Mouse (Mus musculus): ENCODE measurements around the gene Gpbar1. TPM values are rescaled to one million over a fixed set of nuclear protein-coding genes. Genes with fewer than 3 reads are reported as not detected.

Gpbar1 gene
- polyA plus RNA-seq, 1 experiment, result 1.3 TPM

GRCm38 (mm10) chr1:74249331-74249980, 28.9 kb upstream of the Gpbar1 start:
- H3K27me3 ChIP-seq (ENCODE audit: control insufficient read depth, insufficient read depth, low read length), result no peaks in the 10 kb centered on the region
- WGBS, result 30% methylated on average over 5 of the region's 5 CpGs
- peaks cover 13% of the 10 kb centered on the region for H3K4me1 ChIP-seq (replicated peaks; ENCODE audit: control insufficient read depth, insufficient read depth, low read length)
- TF ChIP-seq CTCF (IDR thresholded peaks at IDR 0.05; ENCODE audit: borderline replicate concordance, control insufficient read depth, extremely low read depth, insufficient read depth, low read length, poor library complexity), result no peak
- TF ChIP-seq POLR2A (IDR thresholded peaks at IDR 0.05; ENCODE audit: control insufficient read depth, extremely low read depth, insufficient read depth, low read length, poor library complexity), result no peak
- DNase-seq, result peak; percentile 20
- peak overlapping the region; percentile 58 for H3K27ac ChIP-seq (ENCODE audit: control insufficient read depth, insufficient read depth, low read length)
- H3K36me3 ChIP-seq (ENCODE audit: control insufficient read depth, insufficient read depth, low read length), result peaks cover 68% of the 10 kb centered on the region
- H3K4me3 ChIP-seq (ENCODE audit: control insufficient read depth, insufficient read depth, low read length), result no peak overlapping the region

GRCm38 (mm10) chr1:74250096-74250495, 28.3 kb upstream of the Gpbar1 start:
- Histone ChIP-seq H3K4me1 (replicated peaks; ENCODE audit: control insufficient read depth, insufficient read depth, low read length) (peaks cover 13% of the 10 kb centered on the region), H3K36me3 (ENCODE audit: control insufficient read depth, insufficient read depth, low read length) (peaks cover 75% of the 10 kb centered on the region), H3K27me3 (ENCODE audit: control insufficient read depth, insufficient read depth, low read length) (no peaks in the 10 kb centered on the region), H3K27ac (ENCODE audit: control insufficient read depth, insufficient read depth, low read length) (no peak overlapping the region), H3K4me3 (ENCODE audit: control insufficient read depth, insufficient read depth, low read length) (no peak overlapping the region)
- WGBS, result 65% methylated on average over 4 of the region's 4 CpGs
- no peak for DNase-seq
- TF ChIP-seq CTCF (IDR thresholded peaks at IDR 0.05; ENCODE audit: borderline replicate concordance, control insufficient read depth, extremely low read depth, insufficient read depth, low read length, poor library complexity) (no peak), POLR2A (IDR thresholded peaks at IDR 0.05; ENCODE audit: control insufficient read depth, extremely low read depth, insufficient read depth, low read length, poor library complexity) (no peak)

- H3K4me3 ChIP-seq (ENCODE audit: control insufficient read depth, insufficient read depth, low read length), result no peak overlapping the region
- 0 out of 2 replicates have a peak, but pooled peaks cover 3% of the 10 kb centered on the region for H3K4me1 ChIP-seq (replicated peaks; ENCODE audit: control insufficient read depth, insufficient read depth, low read length)
- H3K27me3 ChIP-seq (ENCODE audit: control insufficient read depth, insufficient read depth, low read length), result no peaks in the 10 kb centered on the region
- DNase-seq, result no peak
- no peak overlapping the region for H3K27ac ChIP-seq (ENCODE audit: control insufficient read depth, insufficient read depth, low read length)
- 98% methylated on average over 8 of the region's 8 CpGs for WGBS
- peaks cover 92% of the 10 kb centered on the region for H3K36me3 ChIP-seq (ENCODE audit: control insufficient read depth, insufficient read depth, low read length)
- TF ChIP-seq CTCF (IDR thresholded peaks at IDR 0.05; ENCODE audit: borderline replicate concordance, control insufficient read depth, extremely low read depth, insufficient read depth, low read length, poor library complexity), result no peak
- TF ChIP-seq POLR2A (IDR thresholded peaks at IDR 0.05; ENCODE audit: control insufficient read depth, extremely low read depth, insufficient read depth, low read length, poor library complexity), result no peak
Observed at GRCm38 (mm10) chr1:74255704-74256345, 22.5 kb upstream of the Gpbar1 start.

GRCm38 (mm10) chr1:74256782-74257181, 21.6 kb upstream of the Gpbar1 start:
- H3K4me1 ChIP-seq (replicated peaks; ENCODE audit: control insufficient read depth, insufficient read depth, low read length), result 0 out of 2 replicates have a peak, but pooled peaks cover 3% of the 10 kb centered on the region
- WGBS, result 97% methylated on average over 4 of the region's 4 CpGs
- no peaks in the 10 kb centered on the region for H3K27me3 ChIP-seq (ENCODE audit: control insufficient read depth, insufficient read depth, low read length)
- H3K27ac ChIP-seq (ENCODE audit: control insufficient read depth, insufficient read depth, low read length), result no peak overlapping the region
- TF ChIP-seq POLR2A (IDR thresholded peaks at IDR 0.05; ENCODE audit: control insufficient read depth, extremely low read depth, insufficient read depth, low read length, poor library complexity) (no peak), CTCF (IDR thresholded peaks at IDR 0.05; ENCODE audit: borderline replicate concordance, control insufficient read depth, extremely low read depth, insufficient read depth, low read length, poor library complexity) (no peak)
- no peak overlapping the region for H3K4me3 ChIP-seq (ENCODE audit: control insufficient read depth, insufficient read depth, low read length)
- DNase-seq, result no peak
- peaks cover 87% of the 10 kb centered on the region for H3K36me3 ChIP-seq (ENCODE audit: control insufficient read depth, insufficient read depth, low read length)

- TF ChIP-seq CTCF (IDR thresholded peaks at IDR 0.05; ENCODE audit: borderline replicate concordance, control insufficient read depth, extremely low read depth, insufficient read depth, low read length, poor library complexity) (no peak), POLR2A (IDR thresholded peaks at IDR 0.05; ENCODE audit: control insufficient read depth, extremely low read depth, insufficient read depth, low read length, poor library complexity) (no peak)
- Histone ChIP-seq H3K4me3 (ENCODE audit: control insufficient read depth, insufficient read depth, low read length) (no peak overlapping the region), H3K27me3 (ENCODE audit: control insufficient read depth, insufficient read depth, low read length) (no peaks in the 10 kb centered on the region), H3K27ac (ENCODE audit: control insufficient read depth, insufficient read depth, low read length) (peak overlapping the region; percentile 42; the same call in 1 of the 2 replicates), H3K4me1 (replicated peaks; ENCODE audit: control insufficient read depth, insufficient read depth, low read length) (peaks cover 9% of the 10 kb centered on the region), H3K36me3 (ENCODE audit: control insufficient read depth, insufficient read depth, low read length) (peaks cover 90% of the 10 kb centered on the region)
- DNase-seq, result no peak
- 55% methylated on average over 6 of the region's 6 CpGs for WGBS
Observed at GRCm38 (mm10) chr1:74262510-74262909, 15.8 kb upstream of the Gpbar1 start.

- WGBS, result 89% methylated on average over 8 of the region's 8 CpGs
- no peaks in the 10 kb centered on the region for H3K27me3 ChIP-seq (ENCODE audit: control insufficient read depth, insufficient read depth, low read length)
- no peak overlapping the region for H3K27ac ChIP-seq (ENCODE audit: control insufficient read depth, insufficient read depth, low read length)
- H3K4me3 ChIP-seq (ENCODE audit: control insufficient read depth, insufficient read depth, low read length), result no peak overlapping the region
- H3K36me3 ChIP-seq (ENCODE audit: control insufficient read depth, insufficient read depth, low read length), result peaks cover 54% of the 10 kb centered on the region
- no peak for TF ChIP-seq CTCF (IDR thresholded peaks at IDR 0.05; ENCODE audit: borderline replicate concordance, control insufficient read depth, extremely low read depth, insufficient read depth, low read length, poor library complexity)
- no peak for TF ChIP-seq POLR2A (IDR thresholded peaks at IDR 0.05; ENCODE audit: control insufficient read depth, extremely low read depth, insufficient read depth, low read length, poor library complexity)
- DNase-seq, result no peak
- no peaks in the 10 kb centered on the region for H3K4me1 ChIP-seq (replicated peaks; ENCODE audit: control insufficient read depth, insufficient read depth, low read length)
Observed at GRCm38 (mm10) chr1:74268750-74269149, 9.6 kb upstream of the Gpbar1 start.

Data from thymus, adult 2 months (tissue).